Mouse (Mus musculus): ENCODE results near the gene Arhgap19. TPM values are rescaled to one million over a fixed set of nuclear protein-coding genes. Genes with fewer than 3 reads are reported as not detected.

The Arhgap19 gene
- polyA plus RNA-seq, 1 experiment from 2014 or later, result 31.5 TPM

DNA sequence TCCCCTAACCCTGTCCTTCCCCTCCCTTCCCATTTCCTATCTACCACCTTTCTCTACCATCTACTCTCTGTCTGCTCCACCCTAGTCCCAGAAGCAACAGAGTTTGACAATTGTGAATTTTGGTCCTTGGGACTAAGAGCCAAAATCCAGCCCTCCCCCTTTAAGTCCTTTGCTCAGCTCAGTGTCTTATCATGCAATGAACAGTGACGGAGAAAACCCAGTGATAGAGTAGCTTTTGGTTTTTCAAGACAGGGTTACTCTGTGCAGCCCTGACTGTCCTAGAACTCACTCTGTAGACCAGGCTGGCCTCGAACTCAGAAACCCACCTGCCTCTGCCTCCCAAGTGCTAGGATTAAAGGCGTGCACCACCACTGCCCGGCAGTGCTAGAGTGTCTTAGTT lies 11.5 kb upstream of the Arhgap19 start:
- Histone ChIP-seq H3K4me1 (replicated peaks; ENCODE audit: control insufficient read depth, insufficient read depth, low read length) (no peaks in the 10 kb centered on the region), H3K9me3 (ENCODE audit: control insufficient read depth, low read length) (no peaks in the 10 kb centered on the region), H3K27ac (ENCODE audit: low read depth, low read length) (no peak overlapping the region), H3K4me3 (ENCODE audit: low read depth, low read length) (no peak overlapping the region), H3K4me2 (replicated peaks; ENCODE audit: low read depth, low read length) (no peak overlapping the region), H3K27me3 (ENCODE audit: control insufficient read depth, insufficient read depth, low read length) (no peaks in the 10 kb centered on the region), H3K36me3 (ENCODE audit: control insufficient read depth, insufficient read depth, low read length) (no peaks in the 10 kb centered on the region), H3K9ac (ENCODE audit: low read depth, low read length) (no peak overlapping the region)
- WGBS, result 89% methylated on average over 4 of the region's 4 CpGs
- DNase-seq (ENCODE audit: low spot score), result no peak
- no peak for ATAC-seq (ENCODE audit: low FRiP score)

- H3K27ac ChIP-seq (ENCODE audit: low read depth, low read length), result no peak overlapping the region
- ATAC-seq (ENCODE audit: low FRiP score), result no peak
- H3K4me1 ChIP-seq (replicated peaks; ENCODE audit: control insufficient read depth, insufficient read depth, low read length), result no peaks in the 10 kb centered on the region
- no peaks in the 10 kb centered on the region for H3K27me3 ChIP-seq (ENCODE audit: control insufficient read depth, insufficient read depth, low read length)
- H3K9me3 ChIP-seq (ENCODE audit: control insufficient read depth, low read length), result no peaks in the 10 kb centered on the region
- H3K36me3 ChIP-seq (ENCODE audit: control insufficient read depth, insufficient read depth, low read length), result no peaks in the 10 kb centered on the region
- 91% methylated on average over 10 of the region's 10 CpGs for WGBS
- H3K9ac ChIP-seq (ENCODE audit: low read depth, low read length), result no peak overlapping the region
- DNase-seq (ENCODE audit: low spot score), result no peak
- no peak overlapping the region for H3K4me2 ChIP-seq (replicated peaks; ENCODE audit: low read depth, low read length)
- H3K4me3 ChIP-seq (ENCODE audit: low read depth, low read length), result no peak overlapping the region
These were observed 10.7 kb upstream of the Arhgap19 start for GRCm38 (mm10) chr19:41812525-41812924.

GRCm38 (mm10) chr19:41810074-41810473 lies 8.2 kb upstream of the Arhgap19 start:
- H3K27me3 ChIP-seq (ENCODE audit: control insufficient read depth, insufficient read depth, low read length), result no peaks in the 10 kb centered on the region
- ATAC-seq (ENCODE audit: low FRiP score) (no peak), DNase-seq (ENCODE audit: low spot score) (no peak)
- H3K36me3 ChIP-seq (ENCODE audit: control insufficient read depth, insufficient read depth, low read length), result no peaks in the 10 kb centered on the region
- no peak overlapping the region for H3K4me2 ChIP-seq (replicated peaks; ENCODE audit: low read depth, low read length)
- H3K9ac ChIP-seq (ENCODE audit: low read depth, low read length), result no peak overlapping the region
- no peak overlapping the region for H3K27ac ChIP-seq (ENCODE audit: low read depth, low read length)
- 87% methylated on average over 5 of the region's 5 CpGs for WGBS
- no peak overlapping the region for H3K4me3 ChIP-seq (ENCODE audit: low read depth, low read length)
- H3K4me1 ChIP-seq (replicated peaks; ENCODE audit: control insufficient read depth, insufficient read depth, low read length), result no peaks in the 10 kb centered on the region
- no peaks in the 10 kb centered on the region for H3K9me3 ChIP-seq (ENCODE audit: control insufficient read depth, low read length)

DNA sequence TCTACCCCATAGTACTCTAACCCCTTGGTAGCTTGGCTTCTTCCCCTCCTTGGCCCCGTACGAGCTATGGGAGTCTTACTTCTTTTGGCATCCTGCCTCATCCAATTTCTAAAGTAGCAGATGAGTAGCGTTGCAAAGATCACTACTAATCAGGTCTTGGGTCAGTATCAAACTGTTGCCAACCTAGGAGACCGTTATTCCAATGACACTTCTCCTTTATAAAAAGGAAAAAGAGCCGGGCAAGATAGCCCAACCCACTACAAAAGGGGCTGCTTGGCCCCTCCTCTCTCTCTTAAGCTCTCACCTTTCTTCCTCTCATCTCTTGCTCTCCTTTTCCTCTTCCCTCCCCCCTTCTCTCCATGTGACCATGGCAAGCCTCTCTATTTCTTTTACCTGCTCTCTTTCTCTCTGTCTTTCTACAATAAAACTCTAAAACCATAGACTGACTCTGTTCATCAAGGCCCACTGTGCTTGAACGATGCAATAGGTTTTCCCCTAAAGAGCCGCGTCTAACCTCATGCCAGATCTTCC lies 6.3 kb upstream of the Arhgap19 start:
- Histone ChIP-seq H3K4me2 (replicated peaks; ENCODE audit: low read depth, low read length) (no peak overlapping the region), H3K9me3 (ENCODE audit: control insufficient read depth, low read length) (no peaks in the 10 kb centered on the region), H3K9ac (ENCODE audit: low read depth, low read length) (no peak overlapping the region), H3K36me3 (ENCODE audit: control insufficient read depth, insufficient read depth, low read length) (no peaks in the 10 kb centered on the region), H3K27me3 (ENCODE audit: control insufficient read depth, insufficient read depth, low read length) (no peaks in the 10 kb centered on the region), H3K27ac (ENCODE audit: low read depth, low read length) (no peak overlapping the region), H3K4me1 (replicated peaks; ENCODE audit: control insufficient read depth, insufficient read depth, low read length) (no peaks in the 10 kb centered on the region), H3K4me3 (ENCODE audit: low read depth, low read length) (no peak overlapping the region)
- WGBS, result 85% methylated on average over 8 of the region's 8 CpGs
- ATAC-seq (ENCODE audit: low FRiP score) (no peak), DNase-seq (ENCODE audit: low spot score) (no peak)

- DNase-seq (ENCODE audit: low spot score), result no peak
- H3K4me1 ChIP-seq (replicated peaks; ENCODE audit: control insufficient read depth, insufficient read depth, low read length), result no peaks in the 10 kb centered on the region
- H3K27me3 ChIP-seq (ENCODE audit: control insufficient read depth, insufficient read depth, low read length), result no peaks in the 10 kb centered on the region
- no peak overlapping the region for H3K4me3 ChIP-seq (ENCODE audit: low read depth, low read length)
- H3K4me2 ChIP-seq (replicated peaks; ENCODE audit: low read depth, low read length), result no peak overlapping the region
- WGBS, result 93% methylated on average over 9 of the region's 9 CpGs
- no peak for ATAC-seq (ENCODE audit: low FRiP score)
- no peak overlapping the region for H3K9ac ChIP-seq (ENCODE audit: low read depth, low read length)
- H3K27ac ChIP-seq (ENCODE audit: low read depth, low read length), result no peak overlapping the region
- no peaks in the 10 kb centered on the region for H3K9me3 ChIP-seq (ENCODE audit: control insufficient read depth, low read length)
- no peaks in the 10 kb centered on the region for H3K36me3 ChIP-seq (ENCODE audit: control insufficient read depth, insufficient read depth, low read length)
These were observed 5.7 kb upstream of the Arhgap19 start for GRCm38 (mm10) chr19:41807497-41807896.

- no peaks in the 10 kb centered on the region for H3K27me3 ChIP-seq (ENCODE audit: control insufficient read depth, insufficient read depth, low read length)
- no peak overlapping the region for H3K4me3 ChIP-seq (ENCODE audit: low read depth, low read length)
- no peaks in the 10 kb centered on the region for H3K4me1 ChIP-seq (replicated peaks; ENCODE audit: control insufficient read depth, insufficient read depth, low read length)
- H3K9me3 ChIP-seq (ENCODE audit: control insufficient read depth, low read length), result no peaks in the 10 kb centered on the region
- 87% methylated on average over 4 of the region's 4 CpGs for WGBS
- H3K4me2 ChIP-seq (replicated peaks; ENCODE audit: low read depth, low read length), result no peak overlapping the region
- no peak overlapping the region for H3K9ac ChIP-seq (ENCODE audit: low read depth, low read length)
- DNase-seq (ENCODE audit: low spot score), result no peak
- H3K36me3 ChIP-seq (ENCODE audit: control insufficient read depth, insufficient read depth, low read length), result no peaks in the 10 kb centered on the region
- H3K27ac ChIP-seq (ENCODE audit: low read depth, low read length), result no peak overlapping the region
- no peak for ATAC-seq (ENCODE audit: low FRiP score)
These were observed 4.0 kb upstream of the Arhgap19 start for GRCm38 (mm10) chr19:41805831-41806230.

DNA sequence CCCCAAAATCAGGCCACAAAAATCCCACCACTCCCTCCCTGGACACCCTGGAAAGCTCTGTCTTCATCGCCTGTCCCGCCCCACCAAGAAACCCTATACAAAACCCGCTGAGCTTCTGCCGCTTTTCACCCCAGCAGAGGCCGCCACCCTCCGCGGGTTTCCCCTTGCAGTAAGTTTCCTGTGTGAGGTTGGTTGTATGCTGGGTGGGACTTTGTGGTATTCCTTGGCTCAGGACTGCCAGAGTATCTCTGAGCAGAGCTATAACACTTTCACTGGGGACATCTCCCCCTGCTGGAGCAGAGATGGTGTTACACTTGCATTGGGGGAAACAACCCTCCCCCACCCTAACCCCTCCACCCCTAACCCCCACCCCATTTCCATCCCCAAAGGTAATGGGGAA lies 1.5 kb upstream of the Arhgap19 start:
- WGBS, result 38% methylated on average over 7 of the region's 7 CpGs

DNA sequence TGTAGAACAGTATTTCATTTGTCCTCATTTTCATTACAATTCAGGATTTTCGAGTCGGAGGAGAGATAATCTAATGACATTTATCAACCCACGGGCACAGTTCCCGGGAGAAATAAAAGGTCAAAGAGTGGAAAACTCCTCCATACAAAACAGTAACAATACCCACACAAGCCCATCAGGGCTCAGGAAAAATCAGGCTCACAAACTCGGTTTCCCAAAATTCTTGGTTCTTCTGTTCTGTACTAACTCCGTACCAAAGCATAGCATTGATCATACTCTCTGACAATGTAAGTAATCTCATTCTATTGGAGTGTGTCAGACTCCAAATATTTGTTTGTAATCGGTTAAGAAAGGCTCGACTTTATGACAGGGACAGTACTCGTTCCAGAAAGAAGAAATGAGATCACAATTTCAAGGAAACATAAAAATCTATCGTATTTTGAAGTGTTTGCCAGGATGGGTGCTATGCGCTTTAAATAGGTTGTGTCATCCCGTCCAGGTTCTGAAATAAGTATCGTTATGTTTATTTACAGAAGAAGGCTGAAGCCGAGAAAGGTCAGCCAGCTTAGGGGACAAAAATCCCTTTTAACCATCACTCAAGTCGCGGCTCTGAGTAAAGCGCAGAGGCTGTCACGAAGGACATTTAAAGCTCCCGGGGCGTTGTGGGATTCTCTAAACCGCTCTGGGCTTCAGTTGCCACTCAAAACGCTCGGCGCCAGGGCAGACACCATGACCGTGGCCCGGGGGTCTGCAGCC lies 683 bp downstream of the Arhgap19 start:
- 5% methylated on average over 26 of the region's 26 CpGs for WGBS
- peak; percentile 21 for DNase-seq (ENCODE audit: low spot score)

More for the DNA sequence above, 1.5 kb upstream of the Arhgap19 start:
- Histone ChIP-seq H3K9me3 (ENCODE audit: control insufficient read depth, low read length) (no peaks in the 10 kb centered on the region), H3K9ac (ENCODE audit: low read depth, low read length) (no peak overlapping the region), H3K27me3 (ENCODE audit: control insufficient read depth, insufficient read depth, low read length) (no peaks in the 10 kb centered on the region), H3K27ac (ENCODE audit: low read depth, low read length) (no peak overlapping the region), H3K4me2 (replicated peaks; ENCODE audit: low read depth, low read length) (no peak overlapping the region), H3K36me3 (ENCODE audit: control insufficient read depth, insufficient read depth, low read length) (no peaks in the 10 kb centered on the region), H3K4me3 (ENCODE audit: low read depth, low read length) (no peak overlapping the region), H3K4me1 (replicated peaks; ENCODE audit: control insufficient read depth, insufficient read depth, low read length) (peaks cover 5% of the 10 kb centered on the region)
- DNase-seq (ENCODE audit: low spot score) (peak; percentile 29), ATAC-seq (ENCODE audit: low FRiP score) (no peak)

GRCm38 (mm10) chr19:41800451-41800850 lies 1.4 kb downstream of the Arhgap19 start:
- peak overlapping the region; percentile 77 for H3K4me3 ChIP-seq (ENCODE audit: low read depth, low read length)
- no peak overlapping the region for H3K27ac ChIP-seq (ENCODE audit: low read depth, low read length)
- ATAC-seq (ENCODE audit: low FRiP score), result no peak
- H3K4me2 ChIP-seq (replicated peaks; ENCODE audit: low read depth, low read length), result peak overlapping the region; percentile 56
- no peak for DNase-seq (ENCODE audit: low spot score)
- no peaks in the 10 kb centered on the region for H3K27me3 ChIP-seq (ENCODE audit: control insufficient read depth, insufficient read depth, low read length)
- no peaks in the 10 kb centered on the region for H3K36me3 ChIP-seq (ENCODE audit: control insufficient read depth, insufficient read depth, low read length)
- H3K4me1 ChIP-seq (replicated peaks; ENCODE audit: control insufficient read depth, insufficient read depth, low read length), result peaks cover 5% of the 10 kb centered on the region
- WGBS, result 53% methylated on average over 6 of the region's 6 CpGs
- 0 out of 2 replicates have a peak overlapping the region, but pooled peaks have one; percentile 27 for H3K9ac ChIP-seq (ENCODE audit: low read depth, low read length)
- H3K9me3 ChIP-seq (ENCODE audit: control insufficient read depth, low read length), result no peaks in the 10 kb centered on the region

More for the DNA sequence above, 683 bp downstream of the Arhgap19 start:
- no peaks in the 10 kb centered on the region for H3K27me3 ChIP-seq (ENCODE audit: control insufficient read depth, insufficient read depth, low read length)
- peak overlapping the region; percentile 77 for H3K4me3 ChIP-seq (ENCODE audit: low read depth, low read length)
- H3K4me2 ChIP-seq (replicated peaks; ENCODE audit: low read depth, low read length), result peak overlapping the region; percentile 56
- peaks cover 5% of the 10 kb centered on the region for H3K4me1 ChIP-seq (replicated peaks; ENCODE audit: control insufficient read depth, insufficient read depth, low read length)
- H3K36me3 ChIP-seq (ENCODE audit: control insufficient read depth, insufficient read depth, low read length), result no peaks in the 10 kb centered on the region
- H3K27ac ChIP-seq (ENCODE audit: low read depth, low read length), result peak overlapping the region; percentile 12
- H3K9me3 ChIP-seq (ENCODE audit: control insufficient read depth, low read length), result no peaks in the 10 kb centered on the region
- ATAC-seq (ENCODE audit: low FRiP score), result no peak
- peak overlapping the region; percentile 74 for H3K9ac ChIP-seq (ENCODE audit: low read depth, low read length)

All from hindbrain, embryonic 11.5 days (tissue).